Mouse (Mus musculus) cerebellum, postnatal 36 days (tissue): ENCODE measurements around the gene 1700001O22Rik.

Source experiments
- DNase-seq, 2 experiments: peaks; one replicate each; pipeline ENCODE4 v3.0.0; 2021 to 2022; ENCODE audit warnings: mixed read lengths in 2 of 2

The 1700001O22Rik gene

DNA sequence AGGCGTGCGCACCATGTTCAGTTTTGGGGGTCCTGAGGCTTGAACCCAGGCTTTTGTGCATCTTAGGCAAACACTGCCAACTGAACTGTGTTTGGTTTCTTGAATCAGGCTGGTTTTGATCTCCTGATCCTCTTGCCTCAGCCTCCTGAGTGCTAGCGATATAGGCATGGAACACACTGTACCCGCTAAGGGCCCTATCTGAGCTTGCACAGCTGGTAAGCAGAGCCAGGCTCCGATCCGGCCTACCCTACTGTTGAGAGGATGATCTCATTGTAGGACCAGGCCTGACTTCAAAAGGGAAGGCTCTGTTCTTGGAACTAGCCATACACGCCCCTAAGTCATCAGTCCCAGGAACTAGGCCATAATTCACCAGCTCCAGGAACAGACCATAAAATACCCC is 7.1 kb upstream of the 1700001O22Rik start:
- no peak for DNase-seq

- no peak for DNase-seq
Measured at GRCm38 (mm10) chr2:30809503-30809902, 6.0 kb upstream of the 1700001O22Rik start.

GRCm38 (mm10) chr2:30808296-30808655 is 4.8 kb upstream of the 1700001O22Rik start:
- DNase-seq: no peak

GRCm38 (mm10) chr2:30807648-30808295 is 4.3 kb upstream of the 1700001O22Rik start, which contains the start of gene Ntmt1:
Gene Ntmt1 (plus strand): TSS chr2:30807826.
- peak; percentile 89 to 94 for DNase-seq

- no peak for DNase-seq
Measured at GRCm38 (mm10) chr2:30807147-30807647, 3.7 kb upstream of the 1700001O22Rik start.

DNA sequence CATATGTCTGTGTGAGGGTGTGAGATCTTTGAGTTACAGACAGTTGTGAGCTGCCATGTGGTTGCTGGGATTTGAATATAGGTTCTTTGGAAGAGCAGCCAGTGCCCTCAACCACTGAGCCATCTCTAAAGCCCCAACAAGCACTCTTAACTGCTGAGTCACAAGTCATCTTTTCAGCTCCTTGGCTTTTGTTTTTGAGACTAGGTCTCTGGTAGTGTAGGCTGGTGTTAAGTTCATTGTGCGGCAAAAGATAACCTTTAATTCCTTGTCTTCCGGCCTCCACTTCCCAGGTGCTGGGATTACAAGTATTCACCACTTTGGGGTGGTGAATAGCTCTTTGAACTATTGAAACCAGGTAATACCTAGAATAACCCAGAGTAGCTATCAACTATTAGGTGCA is 2.5 kb upstream of the 1700001O22Rik start:
- no peak for DNase-seq

DNA sequence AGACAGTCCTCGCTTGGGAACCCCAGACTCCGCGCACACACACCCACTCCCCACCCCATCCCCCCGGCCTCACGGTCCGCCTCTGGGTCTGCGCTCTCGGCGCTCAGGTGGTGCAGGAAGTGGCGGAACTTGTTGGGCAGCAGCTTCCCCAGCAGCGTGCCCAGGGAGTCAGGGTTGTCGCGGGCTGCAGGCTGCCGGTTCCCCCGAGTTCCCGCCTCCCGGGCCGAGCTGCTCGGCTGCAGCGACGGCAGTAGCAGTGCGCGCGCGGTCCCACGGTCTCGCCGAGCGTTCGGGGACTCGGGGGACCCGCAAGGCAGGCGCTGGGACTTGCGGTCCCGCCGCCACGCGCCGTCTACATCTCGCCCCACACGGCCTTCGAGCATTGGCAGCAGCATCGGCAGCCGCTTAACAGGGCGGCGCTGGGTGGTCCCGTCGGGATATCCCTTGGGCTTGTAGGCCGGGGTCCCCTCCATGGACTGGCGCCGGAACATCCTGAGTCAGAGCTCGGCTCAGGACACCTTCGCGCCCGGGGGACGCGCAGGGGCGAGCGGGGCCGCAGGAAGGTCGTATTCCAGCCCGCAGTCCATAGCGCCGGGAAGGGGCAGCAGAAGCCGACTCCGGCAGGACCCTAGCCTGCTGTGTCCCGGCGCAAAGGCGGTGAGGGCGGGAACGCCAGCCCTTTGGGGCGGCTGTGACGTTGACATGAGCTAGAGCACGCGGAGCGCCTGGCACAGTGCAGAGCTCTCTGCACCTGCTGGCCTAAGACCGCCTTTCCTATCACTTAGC is 2.2 kb downstream of the 1700001O22Rik start:
- DNase-seq: peak in 1 of 2 experiments; percentile 29

- DNase-seq: no peak
Measured at GRCm38 (mm10) chr2:30800671-30801066, 2.8 kb downstream of the 1700001O22Rik start.

GRCm38 (mm10) chr2:30799456-30799855 is 4.0 kb downstream of the 1700001O22Rik start:
- DNase-seq: no peak

- DNase-seq: peak; percentile 35 to 50
Measured at GRCm38 (mm10) chr2:30796382-30796781, 7.1 kb downstream of the 1700001O22Rik start.

GRCm38 (mm10) chr2:30795889-30796275 is 7.6 kb downstream of the 1700001O22Rik start:
- peak in 1 of 2 experiments; percentile 21 for DNase-seq

DNA sequence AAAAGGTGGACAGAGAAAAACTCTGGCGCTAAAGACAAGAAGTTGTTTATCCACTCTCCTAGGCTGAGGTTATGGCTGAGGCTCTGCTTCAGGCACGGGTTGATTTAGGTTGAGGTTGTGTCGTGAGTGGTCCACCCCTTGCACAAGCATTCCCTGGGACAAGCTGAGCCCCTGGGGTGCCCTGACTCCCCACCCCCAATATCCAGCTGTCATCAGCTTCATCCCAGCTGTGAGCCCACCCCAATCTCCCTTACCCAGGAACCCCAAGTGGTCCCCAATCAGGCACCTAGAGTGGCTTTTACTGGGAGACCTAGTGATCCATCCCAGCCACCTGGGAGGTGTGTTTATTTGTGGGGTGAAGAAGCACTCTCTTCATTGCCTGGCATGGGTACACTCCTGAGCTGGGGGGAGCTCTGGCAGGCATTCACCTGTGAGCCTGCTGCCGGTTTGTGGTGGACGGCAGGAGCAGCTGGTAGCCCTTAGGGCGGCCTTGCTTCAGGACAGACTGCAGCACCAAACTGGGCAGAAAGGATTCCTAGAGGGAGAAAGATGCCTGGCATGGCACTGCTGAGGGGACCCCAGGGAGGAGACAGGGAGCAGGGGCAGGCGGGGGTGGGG is 8.1 kb downstream of the 1700001O22Rik start:
- DNase-seq: no peak

DNA sequence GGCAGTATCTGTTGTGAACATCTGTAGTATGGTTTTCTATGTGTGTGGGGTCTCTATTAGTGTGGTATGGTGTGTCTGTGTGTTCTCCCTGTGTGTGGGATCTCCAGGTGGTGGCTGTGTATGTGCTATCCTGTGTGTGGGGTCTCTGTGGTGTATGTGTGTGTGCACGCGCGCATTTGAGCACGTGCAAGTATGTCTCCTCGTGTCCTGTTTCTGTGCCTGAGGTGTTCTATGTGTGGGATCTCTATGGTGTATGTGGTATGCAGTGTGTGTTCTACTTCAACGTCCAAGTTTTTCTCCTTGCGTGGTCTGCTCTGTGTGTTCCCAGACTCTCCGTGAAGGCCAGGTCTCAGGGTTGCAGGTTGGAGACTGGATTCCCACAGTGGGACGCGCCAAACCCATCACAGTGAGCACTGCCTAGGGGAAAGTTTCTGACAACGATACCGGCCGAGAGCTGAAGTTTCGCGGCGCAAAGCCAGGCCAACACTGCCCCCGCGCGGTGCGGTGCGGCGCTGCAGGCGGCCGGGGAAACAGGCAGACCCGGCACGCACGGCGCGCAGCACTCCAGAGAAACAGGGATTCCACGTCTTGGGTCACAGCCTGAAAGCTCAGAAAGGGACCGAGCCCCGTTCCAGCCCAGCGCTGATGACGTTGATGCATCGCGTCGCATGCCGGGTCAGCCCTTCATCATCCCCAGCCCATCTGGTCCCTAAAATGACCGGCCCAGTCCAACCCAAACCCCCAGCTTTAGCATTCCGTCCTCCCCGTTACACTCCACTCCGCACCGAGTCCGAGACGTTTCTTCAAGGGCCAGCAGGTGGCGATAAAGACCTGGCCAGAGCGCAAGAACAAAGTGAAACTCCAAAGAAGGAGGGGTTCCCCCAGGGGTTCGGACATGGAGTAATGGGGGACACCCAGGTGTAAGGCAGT is 9.0 kb downstream of the 1700001O22Rik start:
- DNase-seq: peak; percentile 95 to 99

DNA sequence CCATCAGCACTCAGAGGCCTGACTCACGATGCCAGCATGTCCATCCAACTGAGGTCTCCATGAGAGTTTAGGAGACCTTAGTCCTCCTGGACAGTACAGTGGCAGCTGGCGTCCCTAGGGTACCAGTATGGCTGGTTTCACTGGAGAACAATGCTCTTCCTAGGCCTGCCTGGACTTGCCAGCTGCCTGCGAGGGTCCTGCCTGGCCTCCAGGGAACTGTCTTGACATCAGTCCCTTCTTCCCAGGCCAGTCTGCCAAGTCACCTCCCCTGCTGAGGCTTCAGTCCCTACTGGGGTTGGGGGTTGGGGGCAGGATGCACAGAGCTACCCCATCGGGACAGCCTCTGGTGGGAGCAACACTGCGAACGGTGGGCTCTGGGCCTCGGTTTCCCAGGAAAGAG is 11.4 kb downstream of the 1700001O22Rik start:
- no peak for DNase-seq

GRCm38 (mm10) chr2:30787466-30787865 is 16.0 kb downstream of the 1700001O22Rik start:
- DNase-seq: no peak

DNA sequence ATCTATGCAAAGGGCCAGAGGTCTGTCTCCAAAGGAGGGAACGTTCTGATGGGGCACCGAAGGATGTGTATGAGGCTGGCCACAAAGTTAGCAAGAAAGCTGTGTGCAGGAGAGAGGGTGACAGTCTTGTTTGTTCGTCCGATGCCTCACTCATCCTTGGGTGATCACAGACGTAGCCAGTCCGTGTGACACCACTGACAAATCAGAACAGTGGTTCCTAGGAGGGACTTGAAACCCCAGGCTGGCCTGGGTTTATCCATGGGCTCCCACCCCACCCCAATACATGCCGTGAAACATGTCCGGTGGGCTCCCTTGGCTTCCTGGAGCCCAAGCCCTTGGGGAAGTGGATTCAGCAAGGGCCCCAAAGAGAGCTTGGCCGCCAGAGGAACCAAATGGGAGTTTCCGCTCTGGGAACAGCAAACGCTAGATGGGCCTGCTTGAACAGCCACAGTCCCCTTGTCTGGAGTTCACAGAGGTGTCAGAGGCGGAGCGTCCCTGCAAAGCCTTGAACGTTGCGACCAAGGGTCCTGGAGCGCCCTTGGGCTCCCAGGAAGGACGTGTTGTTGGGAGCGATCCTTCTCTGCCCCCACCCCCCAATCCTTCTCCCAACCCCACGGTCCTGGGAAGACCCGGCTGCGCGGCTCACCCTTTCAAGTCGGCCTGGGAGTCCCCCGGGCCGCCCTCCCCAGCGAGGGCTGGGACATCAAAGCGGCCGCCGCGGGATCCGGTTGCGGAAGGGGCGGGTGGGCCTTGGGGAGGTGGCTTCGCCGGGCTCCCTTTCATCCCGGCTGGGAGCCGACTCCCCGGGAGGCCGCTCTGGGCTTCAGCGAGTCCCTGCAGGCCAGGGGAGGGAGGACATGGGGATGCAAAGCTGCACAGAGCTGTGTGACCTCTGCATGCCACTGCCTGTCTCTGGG is 19.1 kb downstream of the 1700001O22Rik start:
- DNase-seq: no peak

DNA sequence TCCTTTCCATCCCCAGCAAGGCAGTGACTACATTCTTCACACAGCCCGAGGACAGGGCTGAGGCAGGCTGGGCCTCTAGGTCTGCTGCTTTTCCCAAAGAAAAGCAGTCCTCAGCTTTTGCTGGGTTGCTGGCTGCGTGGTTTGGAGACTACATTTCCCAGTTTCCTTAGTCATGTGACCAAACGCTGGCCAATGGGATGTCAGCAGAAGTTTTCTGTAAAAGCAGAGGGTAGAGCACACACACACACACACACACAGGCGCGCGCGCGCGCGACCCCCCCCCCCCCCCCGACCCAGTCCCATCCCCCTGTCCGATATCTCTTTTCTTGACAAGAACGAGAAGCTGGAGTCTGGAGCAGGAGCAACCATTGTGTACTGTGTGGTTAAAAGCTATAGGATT is 20.1 kb downstream of the 1700001O22Rik start:
- DNase-seq: peak; percentile 59 to 67

DNA sequence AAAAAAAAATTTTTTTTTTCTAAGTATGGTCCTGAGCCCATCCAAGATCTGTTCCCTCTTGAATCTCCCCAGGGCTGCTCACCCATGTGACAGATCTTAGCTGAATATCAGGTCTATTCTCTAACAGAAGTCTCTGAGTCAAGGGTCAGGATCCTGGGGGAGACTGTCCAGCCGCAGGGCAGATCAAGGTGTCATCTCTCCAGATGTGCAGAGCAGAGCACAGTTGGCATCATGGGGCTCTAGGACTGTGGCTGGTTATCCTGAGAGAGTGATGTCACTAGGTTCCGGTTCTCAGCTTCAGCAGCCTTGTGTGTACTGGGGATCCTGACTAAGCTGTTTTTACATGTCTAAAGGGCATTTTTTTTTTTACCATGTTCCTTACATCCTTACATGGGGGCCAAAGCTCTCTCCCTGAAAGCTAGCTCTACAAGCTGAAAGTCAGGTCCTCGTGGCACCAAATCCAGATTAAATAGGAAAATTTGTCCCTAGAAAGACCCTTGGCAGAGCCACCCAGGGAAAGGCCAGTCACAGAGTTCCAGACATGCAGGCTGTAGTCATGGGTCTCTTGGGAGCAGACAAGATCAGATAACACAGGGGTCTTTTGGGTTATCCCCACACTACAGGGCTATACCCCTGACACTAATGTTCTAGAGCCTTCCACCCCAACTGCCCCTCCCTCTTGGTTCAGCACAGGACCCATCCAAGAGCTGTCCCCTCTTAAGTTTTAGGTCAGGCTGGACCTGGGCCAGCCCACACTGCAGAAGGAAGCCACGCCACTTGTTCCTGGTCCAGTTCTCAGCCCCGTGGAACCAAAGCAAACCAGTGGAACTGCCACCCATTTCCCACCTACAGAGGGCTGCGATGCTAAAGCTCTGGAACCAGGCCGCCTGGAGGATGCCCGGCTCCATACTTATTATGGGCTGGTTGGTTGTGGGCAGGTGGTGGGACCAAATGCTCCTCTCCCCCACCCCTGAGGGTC is 20.9 kb downstream of the 1700001O22Rik start:
- no peak for DNase-seq

DNA sequence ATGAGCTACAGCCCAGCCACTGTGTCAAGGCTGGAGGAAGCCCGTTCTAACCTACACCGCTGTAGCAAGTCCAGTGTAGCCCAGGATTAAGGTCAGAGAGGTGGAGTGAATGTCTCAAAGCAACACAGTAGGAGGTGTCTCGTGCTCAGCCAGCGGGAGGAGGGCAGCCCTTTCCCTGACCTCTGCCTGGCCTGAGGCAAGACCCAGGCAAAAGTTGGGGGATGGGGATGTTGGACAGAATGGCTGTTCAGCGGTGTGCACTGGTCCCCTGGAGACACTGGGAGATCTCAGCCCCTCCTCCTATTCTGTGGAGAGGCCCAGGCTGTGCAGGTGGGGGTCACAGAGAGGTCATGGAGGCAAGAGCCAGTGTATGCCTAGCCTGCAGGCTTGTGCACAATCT is 24.2 kb downstream of the 1700001O22Rik start:
- no peak for DNase-seq

- no peak for DNase-seq
Measured at GRCm38 (mm10) chr2:30778235-30778634, 25.2 kb downstream of the 1700001O22Rik start.
